9 mouse cellular contexts compared by ENCODE assay signal in the genomic region with DNA sequence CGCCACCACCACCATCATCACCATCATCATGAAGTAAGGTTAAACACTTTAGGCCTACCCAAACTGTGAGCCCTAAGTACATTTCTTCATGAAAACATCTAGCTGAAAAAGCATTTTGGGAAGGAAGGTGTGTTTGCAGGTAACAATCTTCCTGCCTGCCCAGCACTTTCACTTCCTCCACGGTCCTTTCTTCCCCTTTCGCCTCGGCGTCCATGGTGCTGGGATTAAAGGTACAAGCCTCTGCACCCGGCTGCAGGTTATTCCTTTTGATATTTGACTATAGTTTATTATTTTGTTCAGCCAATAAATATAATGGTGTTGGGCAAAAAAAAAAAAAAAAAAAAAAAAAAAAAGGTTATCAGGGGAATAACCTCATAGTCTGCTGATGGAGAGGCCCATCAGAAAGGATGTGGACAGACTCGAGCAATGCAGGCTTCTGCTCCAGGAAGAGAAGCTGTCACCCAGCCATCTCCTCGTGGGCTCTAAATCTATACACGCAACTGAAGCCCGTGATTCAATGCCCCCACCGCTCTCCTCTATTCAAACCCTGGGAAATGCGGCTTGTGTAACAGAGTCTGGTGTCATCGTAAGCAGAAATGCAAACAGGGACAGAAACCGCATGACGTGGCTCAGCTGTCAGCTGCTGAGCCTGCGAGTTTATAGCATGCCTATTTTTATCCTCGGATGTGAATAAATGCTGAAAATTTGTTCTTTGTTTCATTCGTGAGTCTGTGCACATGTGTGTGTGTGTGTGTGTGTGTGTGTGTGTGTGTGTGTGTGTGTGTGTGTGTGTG. TPM values are rescaled to one million over a fixed set of nuclear protein-coding genes. Genes with fewer than 3 reads are reported as not detected.
DNase-seq lines count a peak whose midpoint lies in the region; ATAC-seq and TF ChIP-seq lines count a peak whose summit lies in the region.
"Had no signal": no experiment of that assay in that cellular context is flagged by ENCODE, and none has a peak within 500 bp of the region (broad histone marks: within the 10 kb centered on the region; RNA-seq: fewer than 3 reads in every experiment).

No protein-coding gene starts in this region.

- no peak overlapping the region for H3K9ac ChIP-seq in liver, adult 2 months (ENCODE audit: low read depth, low read length)
- H3K9ac ChIP-seq: limb, embryonic 13.5 days had no signal

- 65% methylated on average over 18 of the region's 18 CpGs for WGBS in liver, adult 2 months

- no peaks in the 10 kb centered on the region for H3K27me3 ChIP-seq in liver, adult 2 months (ENCODE audit: control insufficient read depth, insufficient read depth, low read length)
- H3K27me3 ChIP-seq: limb, embryonic 13.5 days had no signal

- TF ChIP-seq CTCF in liver, adult 2 months (IDR thresholded peaks at IDR 0.05; ENCODE audit: low read depth, low read length), result no peak

- no peaks in the 10 kb centered on the region for H3K4me1 ChIP-seq in liver, adult 2 months (ENCODE audit: control insufficient read depth, insufficient read depth, low read length)

- no peaks in the 10 kb centered on the region for H3K79me2 ChIP-seq in liver, adult 2 months (ENCODE audit: control insufficient read depth, insufficient read depth, low read length)

- intact Hi-C loops in left cerebral cortex, postnatal 4 days (cut with DNase I), result no loop called here

- TF ChIP-seq POLR2A in liver, adult 2 months (IDR thresholded peaks at IDR 0.05; ENCODE audit: extremely low read depth, insufficient read depth, low read length), result no peak

- peak; percentile 55 for DNase-seq in left cerebral cortex, adult 11 months (ENCODE audit: low spot score)
- DNase-seq in left cerebral cortex, postnatal 4 days, result no peak
- peak; percentile 41 to 55 for DNase-seq in frontal cortex, postnatal 10 days (ENCODE audit: low spot score in 2 of 2)
- DNase-seq in liver, adult 2 months (ENCODE audit: extremely low read depth, low read depth, low spot score), result peak; percentile 36
- peak; percentile 72 to 88 for DNase-seq in natural killer cell, adult 2 months (ENCODE audit: low spot score in 2 of 2)
- DNase-seq in adipocyte (ENCODE audit: low spot score), result no peak
- DNase-seq in retina, postnatal 1 day, result no peak

- H3K36me3 ChIP-seq in liver, adult 2 months (ENCODE audit: control insufficient read depth, insufficient read depth, low read length), result no peaks in the 10 kb centered on the region
- H3K36me3 ChIP-seq: limb, embryonic 13.5 days had no signal

- no peak for ATAC-seq in erythroblast, adult 5-6 weeks (replicated peaks; ENCODE audit: low FRiP score, poor library complexity, severe bottlenecking)

- H3K27ac ChIP-seq in liver, adult 2 months (replicated peaks; ENCODE audit: insufficient read depth, low read depth, low read length), result peak overlapping the region; percentile 56
- H3K27ac ChIP-seq: limb, embryonic 13.5 days had no signal

- no peak overlapping the region for H3K4me3 ChIP-seq in liver, adult 2 months (ENCODE audit: insufficient read depth, low read depth, low read length)
- H3K4me3 ChIP-seq: limb, embryonic 13.5 days had no signal

RNA-seq across cellular contexts. Expression of a gene that starts 56.5 kb away (rescaled TPM):
- 10 to 100 TPM; 96.4 to 98.4 TPM for total RNA-seq in left cerebral cortex, postnatal 4 days (2021)
- 9.9 and 11.8 TPM in 2 replicates for total RNA-seq in liver, adult 2 months (2014; rRNA removed)
- polyA plus RNA-seq in liver, adult 2 months (2012; rRNA removed), result 6.1 and 8.4 TPM in 2 replicates
- total RNA-seq in erythroblast, adult 5-6 weeks (2015; ENCODE audit: low replicate concordance), result 15.4 and 31.6 TPM in 2 replicates
- 12.9 and 25.9 TPM in 2 replicates for total RNA-seq in erythroblast, adult 5-6 weeks (2017; ENCODE audit: low replicate concordance)

Comparison
In these comparisons a context has a peak if more than half of its experiments do, and no peak if none do; other contexts are left out.
1. DNase-seq: peak in left cerebral cortex, adult 11 months (single experiment), frontal cortex, postnatal 10 days (2 of 2), liver, adult 2 months (single experiment) and natural killer cell, adult 2 months (2 of 2); none in left cerebral cortex, postnatal 4 days (single experiment), adipocyte (single experiment) and retina, postnatal 1 day (single experiment).